Mouse (Mus musculus) megakaryocyte, embryonic 14.5 days (primary cell): Measurements from ENCODE around the gene Trpc4ap. TPM values are rescaled to one million over a fixed set of nuclear protein-coding genes. Genes with fewer than 3 reads are reported as not detected.
"Not testable (repeated sequence)": the region's sequence is repeated elsewhere in the genome, so short reads cannot be mapped to it uniquely, and the experiment has no call there.

Experiments used
- H3K27me3 ChIP-seq: replicated peaks from 2 replicates; pipeline ENCODE3; 2012; ENCODE audit warnings: inconsistent platforms
- H3K36me3 ChIP-seq: replicated peaks from 2 replicates; pipeline ENCODE3; 2012; ENCODE audit warnings: low read length, inconsistent platforms, mixed read lengths
- H3K4me1 ChIP-seq: 2 replicates; pipeline ENCODE4 v1.6.1; 2012; ENCODE audit warnings: inconsistent platforms
- H3K4me3 ChIP-seq: replicated peaks from 2 replicates; pipeline ENCODE3; 2012; ENCODE audit warnings: moderate library complexity, mild to moderate bottlenecking, inconsistent platforms
- H3K9me3 ChIP-seq: 2 replicates; pipeline ENCODE4 v1.6.1; 2012; ENCODE audit warnings: inconsistent platforms
- FLI1 ChIP-seq: IDR thresholded peaks from 2 replicates; pipeline ENCODE4 v1.6.1; 2012; ENCODE audit warnings: low read length, inconsistent platforms, mixed read lengths
- GATA1 ChIP-seq: IDR thresholded peaks from 3 replicates; pipeline ENCODE4 v1.6.1; 2012; ENCODE audit warnings: mixed read lengths, low read length, inconsistent platforms, borderline replicate concordance
- polyA plus RNA-seq: library from polyadenylated mRNA; stranded (reverse); fragments of >175 nt; gene quantifications from 2 replicates; pipeline ENCODE4 v1.2.3, GENCODE M21; 2012; ENCODE audit warnings: low replicate concordance; ENCODE audit not compliant: insufficient read depth

The Trpc4ap gene
- polyA plus RNA-seq, 1 experiment: 80.8 TPM

DNA sequence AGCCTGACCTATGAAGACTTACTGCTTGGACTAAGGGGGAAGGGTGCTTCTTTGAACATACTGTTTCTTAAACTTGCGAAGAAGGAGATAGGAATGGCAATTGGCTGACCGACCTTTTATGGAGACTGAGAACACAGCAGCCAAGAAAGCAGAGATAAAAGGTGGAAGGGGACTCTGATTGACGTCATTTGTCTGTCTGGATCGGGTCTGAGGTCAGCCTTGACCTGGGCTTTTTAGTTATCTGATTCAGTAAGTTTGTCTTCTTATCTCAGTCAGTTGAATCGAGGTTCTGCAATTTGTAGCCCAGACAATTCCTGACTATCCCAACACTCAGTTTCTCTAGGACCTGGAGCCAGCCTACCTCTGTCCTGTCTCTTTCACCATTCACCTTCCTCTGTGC, 31.9 kb upstream of the Trpc4ap start:
- peaks cover 73% of the 10 kb centered on the region for H3K36me3 ChIP-seq
- TF ChIP-seq GATA1: no peak
- TF ChIP-seq FLI1: no peak
- H3K9me3 ChIP-seq: no peaks in the 10 kb centered on the region
- H3K27me3 ChIP-seq: no peaks in the 10 kb centered on the region
- peaks cover 44% of the 10 kb centered on the region for H3K4me1 ChIP-seq
- H3K4me3 ChIP-seq: no peak overlapping the region

- no peaks in the 10 kb centered on the region for H3K27me3 ChIP-seq
- H3K9me3 ChIP-seq: no peaks in the 10 kb centered on the region
- H3K4me3 ChIP-seq: no peak overlapping the region
- H3K36me3 ChIP-seq: peaks cover 93% of the 10 kb centered on the region
- no peak for TF ChIP-seq GATA1
- TF ChIP-seq FLI1: no peak
- peaks cover 18% of the 10 kb centered on the region for H3K4me1 ChIP-seq
These were observed 28.4 kb upstream of the Trpc4ap start for GRCm38 (mm10) chr2:155720585-155720984.

- H3K36me3 ChIP-seq: peaks cover 99% of the 10 kb centered on the region
- H3K9me3 ChIP-seq: no peaks in the 10 kb centered on the region
- TF ChIP-seq FLI1 (no peak), GATA1 (no peak)
- no peaks in the 10 kb centered on the region for H3K27me3 ChIP-seq
- no peaks in the 10 kb centered on the region; the same call in 1 of the 2 replicates for H3K4me1 ChIP-seq
- no peak overlapping the region for H3K4me3 ChIP-seq
These were observed 25.2 kb upstream of the Trpc4ap start for GRCm38 (mm10) chr2:155717082-155717990.

DNA sequence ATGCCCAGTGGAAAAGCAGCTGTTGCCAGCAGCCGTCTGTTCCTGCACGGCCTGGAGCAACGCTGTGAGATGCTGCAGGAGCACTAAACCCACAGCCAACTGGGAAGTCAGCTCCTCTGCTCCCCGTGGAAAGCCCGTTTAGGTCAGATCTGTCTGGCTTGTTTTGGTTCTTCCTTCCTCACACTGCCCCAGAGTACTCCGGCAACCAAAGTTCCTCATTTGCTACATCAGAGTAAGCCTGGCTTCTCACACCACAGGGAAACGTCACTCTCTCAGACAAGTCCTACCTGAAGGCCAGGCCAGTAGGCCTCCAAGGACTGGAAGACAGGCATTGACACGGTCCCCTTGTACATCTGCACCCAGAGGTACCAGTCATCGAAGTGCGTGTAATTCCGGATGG, 18.4 kb upstream of the Trpc4ap start:
- Histone ChIP-seq H3K9me3 (no peaks in the 10 kb centered on the region), H3K4me3 (no peak overlapping the region), H3K36me3 (peaks cover 95% of the 10 kb centered on the region), H3K27me3 (no peaks in the 10 kb centered on the region), H3K4me1 (peaks cover 11% of the 10 kb centered on the region; the same call in 1 of the 2 replicates)
- no peak for TF ChIP-seq GATA1
- no peak for TF ChIP-seq FLI1

DNA sequence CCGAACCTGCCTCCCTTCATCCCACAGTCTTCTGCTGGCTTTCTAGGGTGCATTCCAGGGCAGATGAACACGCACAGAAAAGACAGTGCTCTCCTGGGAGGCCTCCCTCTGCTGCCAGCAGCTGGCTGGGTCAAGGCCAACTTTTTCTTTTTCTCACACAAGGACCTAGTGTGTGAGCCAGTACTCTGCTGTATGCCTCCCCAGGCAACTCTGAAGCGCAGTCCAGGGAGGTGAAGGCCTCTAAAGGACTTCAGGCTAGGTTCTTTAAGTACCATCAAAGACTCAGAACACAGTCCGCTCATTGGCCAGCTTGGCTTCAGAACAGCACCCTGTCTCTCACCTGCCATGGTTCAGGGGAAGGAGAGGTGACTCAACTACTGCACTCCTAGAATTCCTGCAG, 15.1 kb upstream of the Trpc4ap start:
- H3K9me3 ChIP-seq: no peaks in the 10 kb centered on the region
- no peaks in the 10 kb centered on the region for H3K27me3 ChIP-seq
- TF ChIP-seq FLI1 (no peak), GATA1 (no peak)
- H3K4me3 ChIP-seq: no peak overlapping the region
- H3K36me3 ChIP-seq: peaks cover 90% of the 10 kb centered on the region
- H3K4me1 ChIP-seq: peaks cover 14% of the 10 kb centered on the region; the same call in 1 of the 2 replicates

DNA sequence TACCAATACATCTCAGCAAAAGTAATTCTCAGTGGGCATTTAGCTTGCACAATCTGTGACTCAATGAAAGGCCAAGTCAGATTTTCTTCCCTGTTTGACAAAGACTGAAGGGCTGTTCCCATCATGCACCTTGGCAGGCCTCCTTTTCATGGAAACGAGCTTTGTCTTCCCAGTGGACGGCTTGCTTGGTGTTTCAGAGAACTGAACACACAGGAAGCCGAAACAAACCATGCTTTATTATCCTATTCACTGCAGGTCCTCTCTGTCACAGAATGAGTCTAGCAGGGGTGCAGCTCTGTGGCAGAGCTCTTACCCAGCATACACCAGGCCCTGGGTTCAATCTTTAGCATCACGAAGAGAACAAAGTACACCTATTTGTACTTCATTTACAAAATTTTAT, 11.4 kb upstream of the Trpc4ap start:
- Histone ChIP-seq H3K36me3 (peaks cover 68% of the 10 kb centered on the region), H3K27me3 (peaks cover 2% of the 10 kb centered on the region), H3K9me3 (no peaks in the 10 kb centered on the region), H3K4me3 (no peak overlapping the region), H3K4me1 (peaks cover 14% of the 10 kb centered on the region; the same call in 1 of the 2 replicates)
- TF ChIP-seq FLI1: no peak
- TF ChIP-seq GATA1: no peak

GRCm38 (mm10) chr2:155701399-155701919, 9.3 kb upstream of the Trpc4ap start:
- Histone ChIP-seq H3K9me3 (no peaks in the 10 kb centered on the region), H3K4me1 (peaks cover 16% of the 10 kb centered on the region), H3K36me3 (peaks cover 50% of the 10 kb centered on the region), H3K4me3 (no peak overlapping the region), H3K27me3 (peaks cover 2% of the 10 kb centered on the region)
- TF ChIP-seq FLI1 (no peak), GATA1 (no peak)

- not testable (repeated sequence) for H3K9me3 ChIP-seq, H3K27me3 ChIP-seq, H3K4me3 ChIP-seq
- peaks cover 25% of the 10 kb centered on the region for H3K36me3 ChIP-seq
- peaks cover 22% of the 10 kb centered on the region for H3K4me1 ChIP-seq
These were observed 6.3 kb upstream of the Trpc4ap start for GRCm38 (mm10) chr2:155698443-155698842.

- Histone ChIP-seq H3K9me3 (no peaks in the 10 kb centered on the region), H3K4me3 (no peak overlapping the region), H3K27me3 (peaks cover 2% of the 10 kb centered on the region), H3K4me1 (peaks cover 29% of the 10 kb centered on the region), H3K36me3 (peaks cover 11% of the 10 kb centered on the region)
- TF ChIP-seq GATA1: no peak
- TF ChIP-seq FLI1: no peak
These were observed 4.7 kb upstream of the Trpc4ap start for GRCm38 (mm10) chr2:155696851-155697250.

DNA sequence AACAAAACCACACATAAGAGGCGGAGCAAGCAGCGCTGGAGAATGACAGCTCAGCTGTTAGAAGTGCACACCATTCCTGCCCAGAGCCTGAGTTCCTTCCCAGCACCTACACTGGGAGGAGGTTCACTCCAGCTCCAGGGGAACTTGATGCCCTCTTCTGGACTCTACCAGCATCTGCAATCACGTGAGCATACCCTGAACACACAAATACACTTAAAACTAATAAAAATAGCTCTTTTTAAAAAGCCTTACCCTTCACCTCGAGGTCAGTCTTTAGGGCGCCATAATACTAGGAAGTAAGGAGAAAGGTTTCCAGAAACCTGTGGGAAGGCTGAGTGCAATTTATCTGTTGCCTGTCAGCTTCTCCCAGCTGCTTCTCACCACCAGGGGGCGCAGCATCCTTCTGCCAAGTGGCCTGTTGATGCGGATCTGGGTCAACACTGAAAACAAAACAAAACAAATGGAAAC, 3.9 kb upstream of the Trpc4ap start:
- Histone ChIP-seq H3K27me3 (peaks cover 2% of the 10 kb centered on the region), H3K4me3 (peak overlapping the region; percentile 25), H3K9me3 (no peaks in the 10 kb centered on the region), H3K36me3 (peaks cover 3% of the 10 kb centered on the region), H3K4me1 (peaks cover 31% of the 10 kb centered on the region)
- TF ChIP-seq GATA1: no peak
